Mouse (Mus musculus) olfactory bulb, adult 2 months (tissue): ENCODE results near the gene Emp3.

Source experiments
- CTCF ChIP-seq: fragments of 200-500 bp; IDR thresholded peaks from 2 replicates; pipeline ENCODE4 v1.5.1; 2012; ENCODE audit warnings: low read depth, mild to moderate bottlenecking, low read length, moderate library complexity; ENCODE audit not compliant: insufficient read depth
- POLR2A ChIP-seq: fragments of 200-500 bp; IDR thresholded peaks from 2 replicates; pipeline ENCODE4 v1.6.1; 2012; ENCODE audit warnings: mild to moderate bottlenecking, low read depth, low read length, moderate library complexity; ENCODE audit not compliant: insufficient read depth

- TF ChIP-seq CTCF (no peak), POLR2A (no peak)
Observed at GRCm38 (mm10) chr7:45869107-45869670, 52.0 kb downstream of the Emp3 start.
